Mouse (Mus musculus): ENCODE results near the gene D8Ertd738e.

GRCm38 (mm10) chr8:84208381-84209380, 40.8 kb downstream of the D8Ertd738e start:
- TF ChIP-seq GATA1 (IDR thresholded peaks at IDR 0.05; ENCODE audit: low read length) (no peak), TAL1 (IDR thresholded peaks at IDR 0.05; ENCODE audit: low read length) (no peak)
